Mouse (Mus musculus): ENCODE results near the gene Stk38. TPM values are rescaled to one million over a fixed set of nuclear protein-coding genes. Genes with fewer than 3 reads are reported as not detected.

Gene Stk38
- polyA plus RNA-seq (2014; fragmentation: Nextera tagmentation; extraction: Ambion mirVana) = 91.6 and 108 TPM in 2 replicates

DNA sequence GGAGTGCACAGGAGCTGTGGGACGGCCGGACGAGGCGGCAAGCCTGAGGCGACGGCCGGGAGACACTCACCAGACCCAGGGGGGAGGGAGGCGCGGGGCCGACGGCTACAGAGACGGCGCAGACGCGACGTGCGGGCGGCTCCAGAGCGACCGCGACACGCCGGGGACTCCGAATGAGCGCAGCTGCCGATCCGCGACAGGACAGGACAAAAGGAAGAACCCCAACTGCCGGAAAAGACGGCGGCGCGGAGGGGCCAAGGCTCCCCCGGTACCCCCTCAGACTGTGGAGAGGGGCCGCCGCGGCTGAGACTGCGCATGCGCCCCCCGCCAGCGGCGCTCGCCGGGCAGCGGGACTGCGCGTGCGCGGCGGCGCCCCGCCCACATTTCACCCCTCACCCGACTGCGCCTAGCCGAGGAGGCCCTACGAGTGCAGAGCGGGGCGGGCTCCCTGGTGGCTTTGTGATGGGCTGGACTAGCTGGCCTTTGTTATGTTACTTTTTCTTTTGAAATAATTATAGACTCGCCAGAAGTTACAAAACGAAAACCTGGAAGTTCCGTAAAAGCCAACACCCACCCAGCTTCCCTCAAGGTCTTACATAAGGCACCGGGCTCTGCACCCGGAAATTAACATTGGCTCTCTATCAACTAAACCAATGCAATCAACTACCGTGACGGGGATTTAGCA, at the start of gene Stk38:
Gene Stk38, minus strand, starts transcription at position 355 of the 685 bp plus-strand sequence.
- H3K9me3 ChIP-seq (ENCODE audit: control insufficient read depth, low read length) = no peaks in the 10 kb centered on the region
- DNase-seq (ENCODE audit: low spot score) (peak; percentile 98), ATAC-seq (replicated peaks; ENCODE audit: low FRiP score, low TSS enrichment, low read depth) (peak; percentile 91)
- H3K4me2 ChIP-seq (ENCODE audit: low read length) = peak within 1 kb of the TSS; percentile 81
- H3K4me3 ChIP-seq (ENCODE audit: low read depth, low read length) = peak within 1 kb of the TSS; percentile 98
- whole genome bisulfite sequencing = under 1% methylated on average over 64 of the region's 65 CpGs
- no peaks in the 10 kb centered on the region for H3K36me3 ChIP-seq (ENCODE audit: control insufficient read depth, insufficient read depth, low read length)
- H3K4me1 ChIP-seq (replicated peaks; ENCODE audit: control insufficient read depth, insufficient read depth, low read length) = peaks cover 10% of the 10 kb centered on the region
- peak within 1 kb of the TSS; percentile 94 for H3K9ac ChIP-seq (ENCODE audit: low read length)
- no peaks in the 10 kb centered on the region for H3K27me3 ChIP-seq (replicated peaks; ENCODE audit: control insufficient read depth, insufficient read depth, low read length)
- H3K27ac ChIP-seq (ENCODE audit: low read depth) = peak within 1 kb of the TSS; percentile 87

DNA sequence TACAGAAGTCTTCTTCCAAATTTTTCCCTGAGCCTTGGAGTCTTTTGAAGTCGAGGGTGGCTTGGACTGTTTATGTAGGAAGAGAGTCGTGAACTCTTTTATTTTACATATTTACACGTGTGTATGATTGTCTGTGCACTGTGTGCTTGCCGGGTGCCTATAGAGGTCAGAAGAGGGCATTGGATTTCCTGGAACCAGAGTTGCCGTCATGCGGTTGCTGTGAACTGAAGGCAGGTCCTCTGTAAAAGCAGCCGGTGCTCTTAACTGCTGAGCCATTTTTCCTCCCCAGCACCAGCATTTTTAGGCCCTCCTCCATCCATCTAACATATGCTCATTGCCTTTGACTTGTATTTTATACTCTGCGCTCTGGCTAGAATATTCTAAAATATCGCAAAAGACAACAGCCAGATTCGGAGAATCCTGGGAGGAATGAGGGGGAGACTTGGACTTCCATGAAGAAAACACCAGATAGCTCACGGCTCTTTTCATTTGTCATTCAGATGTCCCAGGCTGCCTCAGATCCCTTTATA, 49.6 kb upstream of the Stk38 start:
- Histone ChIP-seq H3K27ac (ENCODE audit: low read depth) (no peak overlapping the region), H3K36me3 (ENCODE audit: control insufficient read depth, insufficient read depth, low read length) (no peaks in the 10 kb centered on the region), H3K9me3 (ENCODE audit: control insufficient read depth, low read length) (no peaks in the 10 kb centered on the region), H3K4me1 (replicated peaks; ENCODE audit: control insufficient read depth, insufficient read depth, low read length) (peaks cover 28% of the 10 kb centered on the region), H3K4me2 (ENCODE audit: low read length) (no peak overlapping the region), H3K9ac (ENCODE audit: low read length) (no peak overlapping the region), H3K27me3 (replicated peaks; ENCODE audit: control insufficient read depth, insufficient read depth, low read length) (no peaks in the 10 kb centered on the region), H3K4me3 (ENCODE audit: low read depth, low read length) (no peak overlapping the region)
- 76% methylated on average over 11 of the region's 11 CpGs for WGBS
- ATAC-seq (replicated peaks; ENCODE audit: low FRiP score, low TSS enrichment, low read depth) (no peak), DNase-seq (ENCODE audit: low spot score) (no peak)

DNA sequence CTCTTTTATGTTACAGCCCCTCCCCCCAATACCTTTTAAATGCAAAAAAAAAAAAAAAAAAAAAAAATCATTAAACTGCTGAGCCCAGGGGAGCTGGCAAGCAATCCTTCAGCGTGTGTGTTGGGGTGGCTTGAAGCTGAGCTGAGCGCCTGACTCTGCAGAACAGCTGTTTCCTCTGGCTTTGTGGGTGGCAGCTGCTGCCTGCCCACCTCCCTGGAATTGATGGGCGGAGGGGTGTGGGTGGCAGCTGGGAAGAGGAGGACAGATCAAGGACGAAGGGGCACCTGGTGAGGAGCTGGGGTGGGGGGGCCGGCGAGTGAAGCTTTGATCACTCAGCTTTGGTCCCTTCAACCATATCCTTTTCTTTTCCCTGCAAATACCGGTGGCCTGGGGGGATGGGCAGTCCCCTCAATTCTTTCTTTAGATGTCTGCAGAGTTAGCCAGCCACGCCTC, 48.9 kb upstream of the Stk38 start:
- H3K4me2 ChIP-seq (ENCODE audit: low read length) = no peak overlapping the region
- no peak overlapping the region for H3K9ac ChIP-seq (ENCODE audit: low read length)
- no peaks in the 10 kb centered on the region for H3K9me3 ChIP-seq (ENCODE audit: control insufficient read depth, low read length)
- no peaks in the 10 kb centered on the region for H3K27me3 ChIP-seq (replicated peaks; ENCODE audit: control insufficient read depth, insufficient read depth, low read length)
- DNase-seq (ENCODE audit: low spot score) = no peak
- no peaks in the 10 kb centered on the region for H3K36me3 ChIP-seq (ENCODE audit: control insufficient read depth, insufficient read depth, low read length)
- H3K27ac ChIP-seq (ENCODE audit: low read depth) = no peak overlapping the region
- ATAC-seq (replicated peaks; ENCODE audit: low FRiP score, low TSS enrichment, low read depth) = no peak
- H3K4me1 ChIP-seq (replicated peaks; ENCODE audit: control insufficient read depth, insufficient read depth, low read length) = peaks cover 24% of the 10 kb centered on the region
- H3K4me3 ChIP-seq (ENCODE audit: low read depth, low read length) = no peak overlapping the region
- WGBS = 5% methylated on average over 8 of the region's 8 CpGs

DNA sequence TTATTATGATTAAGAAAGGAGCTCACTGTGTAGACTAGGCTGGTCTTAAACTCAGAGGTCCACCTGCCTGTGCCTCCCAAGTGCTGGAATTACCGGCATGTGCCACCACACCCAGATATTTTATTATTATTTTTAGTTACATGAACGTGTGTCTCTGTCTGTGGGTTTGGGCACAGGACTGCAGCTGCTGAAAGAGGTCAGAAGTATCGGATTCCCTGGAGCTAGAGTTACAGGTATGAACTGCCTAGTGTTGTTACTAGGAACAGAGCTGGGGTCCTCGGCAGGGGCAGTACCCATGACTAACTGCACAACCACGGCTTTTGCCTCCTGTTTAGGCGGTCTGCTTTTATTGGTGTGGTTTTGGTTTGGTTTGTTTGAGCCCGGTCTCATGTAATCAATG, 48.4 kb upstream of the Stk38 start:
- Histone ChIP-seq H3K36me3 (ENCODE audit: control insufficient read depth, insufficient read depth, low read length) (no peaks in the 10 kb centered on the region), H3K9ac (ENCODE audit: low read length) (no peak overlapping the region), H3K9me3 (ENCODE audit: control insufficient read depth, low read length) (no peaks in the 10 kb centered on the region), H3K4me3 (ENCODE audit: low read depth, low read length) (no peak overlapping the region), H3K27me3 (replicated peaks; ENCODE audit: control insufficient read depth, insufficient read depth, low read length) (no peaks in the 10 kb centered on the region), H3K4me1 (replicated peaks; ENCODE audit: control insufficient read depth, insufficient read depth, low read length) (peaks cover 25% of the 10 kb centered on the region), H3K27ac (ENCODE audit: low read depth) (no peak overlapping the region), H3K4me2 (ENCODE audit: low read length) (no peak overlapping the region)
- DNase-seq (ENCODE audit: low spot score) = no peak
- ATAC-seq (replicated peaks; ENCODE audit: low FRiP score, low TSS enrichment, low read depth) = 0 out of 2 replicates have a peak, but pooled peaks have one; percentile 45
- WGBS = 10% methylated on average over 7 of the region's 7 CpGs

DNA sequence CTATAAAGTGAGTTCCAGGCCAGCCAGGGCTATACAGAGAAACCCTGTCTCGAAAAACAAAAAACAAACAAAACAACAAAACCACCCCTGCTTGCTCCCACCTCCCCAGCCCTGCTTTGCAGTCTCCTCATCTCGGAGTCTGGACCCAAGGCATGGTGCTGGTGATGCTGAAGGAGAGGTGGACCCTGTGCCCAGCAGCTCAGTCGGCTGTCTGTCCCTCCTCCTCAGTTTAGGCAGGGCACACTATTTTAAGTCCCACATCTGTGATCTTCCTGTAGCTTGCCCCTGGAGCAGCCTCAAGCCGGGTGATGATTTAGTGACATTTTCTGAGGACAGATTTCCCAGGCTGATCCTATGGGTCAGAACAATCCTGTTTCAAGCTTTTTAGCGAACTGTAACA, 47.8 kb upstream of the Stk38 start:
- Histone ChIP-seq H3K36me3 (ENCODE audit: control insufficient read depth, insufficient read depth, low read length) (no peaks in the 10 kb centered on the region), H3K4me3 (ENCODE audit: low read depth, low read length) (no peak overlapping the region), H3K4me1 (replicated peaks; ENCODE audit: control insufficient read depth, insufficient read depth, low read length) (peaks cover 31% of the 10 kb centered on the region), H3K4me2 (ENCODE audit: low read length) (no peak overlapping the region), H3K27ac (ENCODE audit: low read depth) (no peak overlapping the region), H3K9ac (ENCODE audit: low read length) (no peak overlapping the region), H3K27me3 (replicated peaks; ENCODE audit: control insufficient read depth, insufficient read depth, low read length) (no peaks in the 10 kb centered on the region), H3K9me3 (ENCODE audit: control insufficient read depth, low read length) (no peaks in the 10 kb centered on the region)
- ATAC-seq (replicated peaks; ENCODE audit: low FRiP score, low TSS enrichment, low read depth) (no peak), DNase-seq (ENCODE audit: low spot score) (no peak)
- 65% methylated on average over 5 of the region's 5 CpGs for whole genome bisulfite sequencing

DNA sequence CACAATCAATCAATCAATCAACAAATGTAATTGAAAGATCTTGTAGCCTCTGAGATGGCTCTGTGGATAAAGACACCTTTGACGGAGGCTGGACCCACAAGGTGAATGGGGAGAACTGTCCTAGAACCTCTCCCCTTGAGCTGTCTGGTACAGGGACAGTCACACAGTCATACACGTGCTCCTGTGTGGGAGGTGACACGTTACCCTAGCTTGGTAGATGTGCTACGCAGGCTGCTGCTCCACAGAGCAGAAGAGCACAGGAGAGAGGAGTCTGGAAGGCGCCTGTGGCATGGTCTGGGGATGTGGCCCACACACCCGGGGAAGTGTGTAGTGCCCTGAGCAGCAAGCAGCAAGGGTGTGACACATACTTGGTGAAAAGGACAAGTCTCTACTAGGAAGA, 46.6 kb upstream of the Stk38 start:
- no peaks in the 10 kb centered on the region for H3K27me3 ChIP-seq (replicated peaks; ENCODE audit: control insufficient read depth, insufficient read depth, low read length)
- DNase-seq (ENCODE audit: low spot score) (no peak), ATAC-seq (replicated peaks; ENCODE audit: low FRiP score, low TSS enrichment, low read depth) (no peak)
- no peaks in the 10 kb centered on the region for H3K9me3 ChIP-seq (ENCODE audit: control insufficient read depth, low read length)
- no peak overlapping the region for H3K27ac ChIP-seq (ENCODE audit: low read depth)
- peaks cover 32% of the 10 kb centered on the region for H3K4me1 ChIP-seq (replicated peaks; ENCODE audit: control insufficient read depth, insufficient read depth, low read length)
- no peak overlapping the region for H3K9ac ChIP-seq (ENCODE audit: low read length)
- no peaks in the 10 kb centered on the region for H3K36me3 ChIP-seq (ENCODE audit: control insufficient read depth, insufficient read depth, low read length)
- 84% methylated on average over 6 of the region's 6 CpGs for WGBS
- H3K4me2 ChIP-seq (ENCODE audit: low read length) = no peak overlapping the region
- H3K4me3 ChIP-seq (ENCODE audit: low read depth, low read length) = no peak overlapping the region

DNA sequence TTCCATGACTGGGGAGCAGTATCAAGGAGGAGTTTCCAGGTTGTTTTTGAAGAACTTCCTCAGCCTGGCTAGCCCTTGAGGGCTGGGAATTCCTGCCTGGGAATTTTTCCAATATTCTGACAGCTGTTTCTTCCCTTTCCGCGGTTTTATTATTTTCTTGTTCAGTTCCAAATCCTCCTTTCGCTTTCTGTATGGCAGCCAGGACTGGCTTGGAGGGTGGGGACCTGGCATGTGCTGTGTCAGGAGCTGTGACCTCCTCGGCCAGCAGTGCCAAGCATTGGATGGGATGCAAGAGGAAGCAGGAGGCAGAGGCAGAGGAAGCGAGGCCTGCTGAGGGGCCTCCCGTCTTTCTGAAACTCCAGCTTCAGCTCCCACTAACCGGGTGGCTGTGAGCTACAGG, 46.0 kb upstream of the Stk38 start:
- Histone ChIP-seq H3K4me1 (replicated peaks; ENCODE audit: control insufficient read depth, insufficient read depth, low read length) (peaks cover 32% of the 10 kb centered on the region), H3K9me3 (ENCODE audit: control insufficient read depth, low read length) (no peaks in the 10 kb centered on the region), H3K4me2 (ENCODE audit: low read length) (no peak overlapping the region), H3K36me3 (ENCODE audit: control insufficient read depth, insufficient read depth, low read length) (no peaks in the 10 kb centered on the region), H3K4me3 (ENCODE audit: low read depth, low read length) (no peak overlapping the region), H3K27me3 (replicated peaks; ENCODE audit: control insufficient read depth, insufficient read depth, low read length) (no peaks in the 10 kb centered on the region), H3K9ac (ENCODE audit: low read length) (no peak overlapping the region), H3K27ac (ENCODE audit: low read depth) (0 out of 2 replicates have a peak overlapping the region, but pooled peaks have one; percentile 2)
- 48% methylated on average over 7 of the region's 7 CpGs for WGBS
- ATAC-seq (replicated peaks; ENCODE audit: low FRiP score, low TSS enrichment, low read depth) (no peak), DNase-seq (ENCODE audit: low spot score) (no peak)

DNA sequence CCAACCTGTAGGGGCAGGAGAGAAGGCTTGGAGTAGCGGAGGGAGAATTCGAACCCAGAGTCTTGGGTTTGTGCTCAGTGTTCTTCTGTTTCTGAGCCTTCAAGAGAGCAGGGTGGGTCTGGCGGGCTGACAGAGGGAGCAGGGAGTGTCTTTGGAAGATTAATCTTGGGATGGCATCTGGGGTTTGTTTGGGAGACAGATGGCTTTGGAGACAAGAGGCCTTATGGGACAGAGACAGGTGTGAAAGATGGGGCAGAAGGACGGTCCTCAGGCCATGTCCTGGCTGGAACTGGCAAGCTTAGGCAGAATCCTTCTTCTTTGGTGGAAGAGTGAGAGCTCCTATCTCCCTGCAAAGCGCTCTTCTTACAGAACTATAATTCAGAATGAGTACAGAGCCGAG, 45.3 kb upstream of the Stk38 start:
- 85% methylated on average over 6 of the region's 6 CpGs for WGBS
- no peak overlapping the region for H3K27ac ChIP-seq (ENCODE audit: low read depth)
- no peaks in the 10 kb centered on the region for H3K9me3 ChIP-seq (ENCODE audit: control insufficient read depth, low read length)
- DNase-seq (ENCODE audit: low spot score) = no peak
- H3K4me2 ChIP-seq (ENCODE audit: low read length) = no peak overlapping the region
- H3K9ac ChIP-seq (ENCODE audit: low read length) = no peak overlapping the region
- peaks cover 32% of the 10 kb centered on the region for H3K4me1 ChIP-seq (replicated peaks; ENCODE audit: control insufficient read depth, insufficient read depth, low read length)
- H3K4me3 ChIP-seq (ENCODE audit: low read depth, low read length) = no peak overlapping the region
- no peak for ATAC-seq (replicated peaks; ENCODE audit: low FRiP score, low TSS enrichment, low read depth)
- no peaks in the 10 kb centered on the region for H3K27me3 ChIP-seq (replicated peaks; ENCODE audit: control insufficient read depth, insufficient read depth, low read length)
- H3K36me3 ChIP-seq (ENCODE audit: control insufficient read depth, insufficient read depth, low read length) = no peaks in the 10 kb centered on the region

DNA sequence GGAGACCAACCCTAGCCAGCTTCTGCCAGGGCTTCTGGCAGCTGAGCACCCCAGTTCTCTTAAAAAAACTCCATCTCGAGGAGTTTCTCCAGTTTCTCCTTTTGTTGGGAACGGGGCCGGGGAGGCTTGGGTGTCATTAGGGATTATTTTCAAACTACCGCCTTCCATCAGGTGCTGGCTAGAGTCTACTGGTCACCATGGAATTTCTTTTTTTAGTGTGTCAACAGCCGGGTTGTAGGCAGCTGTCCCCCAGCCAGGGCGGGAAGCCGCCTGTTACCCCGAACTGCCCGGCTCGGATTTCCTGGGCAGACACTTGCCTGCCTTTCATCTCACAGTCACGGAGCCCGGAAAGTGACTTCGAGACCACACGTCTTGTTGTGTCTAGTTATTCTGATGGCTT, 43.0 kb upstream of the Stk38 start:
- Histone ChIP-seq H3K27me3 (replicated peaks; ENCODE audit: control insufficient read depth, insufficient read depth, low read length) (no peaks in the 10 kb centered on the region), H3K36me3 (ENCODE audit: control insufficient read depth, insufficient read depth, low read length) (peaks cover 20% of the 10 kb centered on the region), H3K4me3 (ENCODE audit: low read depth, low read length) (no peak overlapping the region), H3K27ac (ENCODE audit: low read depth) (peak overlapping the region; percentile 34; the same call in 1 of the 2 replicates), H3K9ac (ENCODE audit: low read length) (0 out of 2 replicates have a peak overlapping the region, but pooled peaks have one; percentile 17), H3K4me2 (ENCODE audit: low read length) (no peak overlapping the region), H3K4me1 (replicated peaks; ENCODE audit: control insufficient read depth, insufficient read depth, low read length) (peaks cover 17% of the 10 kb centered on the region), H3K9me3 (ENCODE audit: control insufficient read depth, low read length) (no peaks in the 10 kb centered on the region)
- WGBS = 32% methylated on average over 14 of the region's 14 CpGs
- no peak for ATAC-seq (replicated peaks; ENCODE audit: low FRiP score, low TSS enrichment, low read depth)
- no peak for DNase-seq (ENCODE audit: low spot score)

Measured in intestine, embryonic 14.5 days (tissue).